Mouse (Mus musculus) MEL (cell line): ENCODE data around the gene Arid1a. TPM values are rescaled to one million over a fixed set of nuclear protein-coding genes. Genes with fewer than 3 reads are reported as not detected.

Experiments
- DNase-seq: peaks from one replicate; pipeline ENCODE4 v3.0.0; 2011; ENCODE audit warnings: low read depth, low spot score
- H3K27ac ChIP-seq: 2 replicates; pipeline ENCODE4 v1.5.1; 2012; ENCODE audit warnings: low read depth, mild to moderate bottlenecking, control low read depth, low read length, moderate library complexity; ENCODE audit not compliant: control insufficient read depth
- H3K27me3 ChIP-seq, 2 experiments: fragments of 150-350 bp in 1 of 2; sonication (generic) in 1 of 2; 2 replicates each; pipeline ENCODE4 v1.6.1; 2012; ENCODE audit warnings: low read length in 2 of 2, mild to moderate bottlenecking in 2 of 2, improper control_type of control experiment in 1 of 2, moderate library complexity in 1 of 2; ENCODE audit not compliant: insufficient read depth in 2 of 2, control insufficient read depth in 1 of 2
- H3K36me3 ChIP-seq, 2 experiments: 2 replicates each; pipeline ENCODE4 v1.6.1; 2012 to 2014; ENCODE audit warnings: low read length in 2 of 2, improper control_type of control experiment in 1 of 2, inconsistent platforms in 1 of 2, mild to moderate bottlenecking in 1 of 2; ENCODE audit not compliant: insufficient read depth in 2 of 2, control insufficient read depth in 1 of 2
- H3K4me1 ChIP-seq, 2 experiments: fragments of 150-350 bp in 1 of 2; sonication (generic) in 1 of 2; 2 replicates each; pipeline ENCODE4 v1.6.1; 2012; ENCODE audit warnings: low read length in 2 of 2, improper control_type of control experiment in 1 of 2, mild to moderate bottlenecking in 1 of 2; ENCODE audit not compliant: insufficient read depth in 2 of 2, control insufficient read depth in 1 of 2
- H3K4me3 ChIP-seq, 2 experiments: fragments of 150-350 bp in 1 of 2; sonication (generic) in 1 of 2; 2 replicates each; pipeline ENCODE4 v1.5.1; 2012; ENCODE audit warnings: low read depth in 2 of 2, low read length in 2 of 2, mild to moderate bottlenecking in 2 of 2, moderate library complexity in 2 of 2, control low read depth in 1 of 2, improper control_type of control experiment in 1 of 2; ENCODE audit not compliant: control insufficient read depth in 1 of 2, insufficient read depth in 1 of 2
- H3K79me2 ChIP-seq: 2 replicates; pipeline ENCODE4 v1.6.1; 2012; ENCODE audit warnings: mild to moderate bottlenecking, low read length, moderate library complexity; ENCODE audit not compliant: control insufficient read depth, poor library complexity, insufficient read depth
- H3K9ac ChIP-seq: 2 replicates; pipeline ENCODE4 v1.6.1; 2012; ENCODE audit warnings: low read depth, mild to moderate bottlenecking, control low read depth, low read length, moderate library complexity; ENCODE audit not compliant: control insufficient read depth, poor library complexity, severe bottlenecking
- H3K9me3 ChIP-seq: fragments of 150-350 bp; sonication (generic); replicated peaks from 2 replicates; pipeline ENCODE4 v1.6.1; 2012; ENCODE audit warnings: mild to moderate bottlenecking, low read length, improper control_type of control experiment, moderate library complexity; ENCODE audit not compliant: insufficient read depth
- EP300 ChIP-seq, 2 experiments: IDR thresholded peaks; 2 replicates each; pipeline ENCODE4 v1.6.1; 2011; ENCODE audit warnings: improper control_type of control experiment in 2 of 2, low read length in 2 of 2, low read depth in 1 of 2, mild to moderate bottlenecking in 1 of 2
- JUND ChIP-seq: IDR thresholded peaks from 2 replicates; pipeline ENCODE4 v1.6.1; 2011; ENCODE audit warnings: low read depth, mild to moderate bottlenecking, improper control_type of control experiment, low read length
- MAZ ChIP-seq: IDR thresholded peaks from 2 replicates; pipeline ENCODE4 v1.6.1; 2012; ENCODE audit warnings: low read depth, mild to moderate bottlenecking, inconsistent platforms, low read length, improper control_type of control experiment
- NRF1 ChIP-seq: IDR thresholded peaks from 2 replicates; pipeline ENCODE4 v1.6.1; 2014; ENCODE audit warnings: low read depth, mild to moderate bottlenecking, inconsistent platforms, low read length, improper control_type of control experiment, moderate library complexity; ENCODE audit not compliant: poor library complexity, insufficient read depth, severe bottlenecking
- POLR2A ChIP-seq, 2 experiments: IDR thresholded peaks; 2 replicates each; pipeline ENCODE4 v1.6.1; 2011 to 2012; ENCODE audit warnings: low read length in 2 of 2, mild to moderate bottlenecking in 2 of 2, control low read depth in 1 of 2, improper control_type of control experiment in 1 of 2, low read depth in 1 of 2, moderate library complexity in 1 of 2; ENCODE audit not compliant: control insufficient read depth in 1 of 2, insufficient read depth in 1 of 2, poor library complexity in 1 of 2
- POLR2AphosphoS2 ChIP-seq: IDR thresholded peaks from 2 replicates; pipeline ENCODE4 v1.6.1; 2011; ENCODE audit warnings: low read length, improper control_type of control experiment
- SIN3A ChIP-seq: IDR thresholded peaks from 2 replicates; pipeline ENCODE4 v1.6.1; 2012; ENCODE audit warnings: low read length, improper control_type of control experiment, inconsistent platforms
- USF1 ChIP-seq: IDR thresholded peaks from 2 replicates; pipeline ENCODE4 v1.6.1; 2014; ENCODE audit warnings: low read depth, mild to moderate bottlenecking, inconsistent platforms, low read length, improper control_type of control experiment, moderate library complexity
- polyA plus RNA-seq, 2 experiments: library from polyadenylated mRNA; stranded (reverse) in 1 of 2; unstranded in 1 of 2; fragments of >175 nt in 1 of 2; fragments of >200 nt in 1 of 2; gene quantifications; 2 replicates each; pipeline versions ENCODE4 v1.2.1 to v1.2.4; 2012; ENCODE audit warnings: low replicate concordance in 2 of 2, low read depth in 1 of 2; ENCODE audit not compliant: insufficient read length in 2 of 2, insufficient read depth in 1 of 2, missing spikeins in 1 of 2
- total RNA-seq: library from RNA; depleted of rRNA; stranded (reverse); fragments of 300-350 nt; gene quantifications from 2 replicates; pipeline ENCODE4 v1.2.3, GENCODE M21; 2012

Gene Arid1a
- total and polyA plus RNA-seq, 3 experiments, result 18.1 to 83.3 (median 70.6) TPM

DNA sequence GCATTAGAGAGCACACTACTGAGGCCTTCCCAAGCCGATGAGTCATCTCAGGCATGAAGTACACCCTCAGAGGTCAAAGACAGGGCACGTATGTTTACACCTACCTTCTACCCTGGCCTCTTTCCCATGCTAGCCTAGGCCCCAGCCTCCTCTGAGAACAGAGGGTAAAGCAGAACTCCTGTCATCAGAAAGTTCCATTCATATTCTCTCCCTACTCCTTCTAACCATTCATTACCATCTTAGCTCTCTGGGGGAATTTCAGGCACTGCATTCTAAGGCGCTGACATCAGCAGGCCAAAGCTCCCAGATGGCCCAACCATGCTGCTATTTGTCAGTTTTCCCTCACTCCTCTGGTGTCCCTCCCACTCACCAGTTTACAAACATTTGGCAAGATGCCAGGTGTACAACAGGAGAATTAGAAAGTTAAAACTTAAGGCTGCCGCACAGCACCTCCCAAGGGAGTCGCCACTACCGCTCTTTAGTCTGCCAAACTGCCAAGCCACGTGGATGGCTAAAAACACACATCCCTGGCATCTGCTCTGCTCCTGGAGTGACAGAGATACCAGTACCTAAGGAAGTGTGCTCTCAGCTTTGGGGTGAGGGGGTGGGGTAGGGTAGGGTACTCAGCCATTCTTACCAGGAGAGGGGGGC, 68.0 kb downstream of the Arid1a start:
- no peak overlapping the region for H3K9ac ChIP-seq
- peaks cover 0 to 42% of the 10 kb centered on the region in 2 experiments; a peak in 2 of 4 replicates for H3K36me3 ChIP-seq
- peak in 1 of 2 experiments; percentile 39; a peak in 1 of 4 replicates for TF ChIP-seq POLR2A (IDR thresholded peaks at IDR 0.05; ENCODE audit: control insufficient read depth in 1 of 2, insufficient read depth in 1 of 2, low read depth in 1 of 2, low read length in 2 of 2, poor library complexity in 1 of 2)
- TF ChIP-seq EP300 (IDR thresholded peaks at IDR 0.05; ENCODE audit: low read depth in 1 of 2, low read length in 2 of 2), result no peak
- peaks cover 1% of the 10 kb centered on the region; the same call in 1 of the 2 replicates for H3K79me2 ChIP-seq
- DNase-seq, result no peak
- no peaks in the 10 kb centered on the region for H3K27me3 ChIP-seq
- no peak overlapping the region for H3K27ac ChIP-seq
- no peak overlapping the region for H3K4me3 ChIP-seq
- no peaks in the 10 kb centered on the region for H3K4me1 ChIP-seq
- H3K9me3 ChIP-seq, result no peaks in the 10 kb centered on the region

DNA sequence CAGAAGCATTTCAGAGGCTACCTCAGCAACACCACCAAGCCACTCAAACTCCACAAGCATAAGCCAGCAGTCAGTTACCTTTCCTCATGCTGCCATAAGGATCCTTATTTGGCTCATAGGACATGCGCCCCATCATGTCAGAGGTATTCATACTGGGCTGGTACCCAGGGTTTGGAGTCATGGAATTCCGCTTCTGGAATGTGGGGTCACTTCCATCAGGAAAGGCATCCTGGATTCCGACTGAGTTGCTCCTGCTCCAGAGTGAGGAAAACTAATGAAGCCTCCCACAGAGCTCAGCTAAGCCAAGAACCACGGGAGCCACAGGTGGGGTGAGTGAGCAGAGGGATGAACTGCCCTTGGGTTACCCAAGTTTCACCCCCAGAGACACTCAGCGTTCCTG, 69.4 kb downstream of the Arid1a start:
- Histone ChIP-seq H3K9me3 (no peaks in the 10 kb centered on the region), H3K79me2 (peaks cover 1% of the 10 kb centered on the region; the same call in 1 of the 2 replicates), H3K4me1 (no peaks in the 10 kb centered on the region), H3K4me3 (no peak overlapping the region), H3K27ac (no peak overlapping the region), H3K9ac (no peak overlapping the region), H3K27me3 (no peaks in the 10 kb centered on the region), H3K36me3 (peaks cover 0 to 43% of the 10 kb centered on the region in 2 experiments; a peak in 2 of 4 replicates)
- TF ChIP-seq SIN3A, result no peak
- no peak for TF ChIP-seq USF1
- TF ChIP-seq JUND, result no peak
- TF ChIP-seq POLR2AphosphoS2, result 0 out of 2 replicates have a peak, but pooled peaks have one; percentile 0
- TF ChIP-seq MAZ, result no peak
- no peak for DNase-seq

DNA sequence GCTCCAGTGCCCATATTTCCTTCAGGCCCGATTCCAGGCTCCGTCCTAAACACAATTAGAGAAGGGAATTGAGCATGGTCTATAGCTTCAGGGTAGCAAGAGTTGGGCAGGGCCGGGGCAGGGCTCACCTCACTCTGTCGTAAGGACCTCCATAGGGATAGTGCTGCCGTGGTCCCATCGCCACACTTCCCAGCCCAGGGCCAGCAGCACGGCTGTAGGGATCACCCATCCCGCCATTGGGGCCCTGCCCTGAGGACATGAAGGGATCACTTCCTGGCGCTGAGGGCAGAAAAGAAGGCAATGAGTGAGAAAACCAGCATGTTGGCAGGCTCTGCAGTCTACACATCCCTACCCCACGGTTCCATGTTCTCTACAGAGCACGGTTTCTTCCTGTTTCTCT, 70.1 kb downstream of the Arid1a start:
- Histone ChIP-seq H3K27ac (no peak overlapping the region), H3K4me3 (no peak overlapping the region), H3K4me1 (no peaks in the 10 kb centered on the region), H3K9me3 (no peaks in the 10 kb centered on the region), H3K27me3 (no peaks in the 10 kb centered on the region), H3K36me3 (peaks cover 0 to 44% of the 10 kb centered on the region in 2 experiments; a peak in 2 of 4 replicates), H3K79me2 (peaks cover 3% of the 10 kb centered on the region; the same call in 1 of the 2 replicates), H3K9ac (no peak overlapping the region)
- TF ChIP-seq NRF1 (no peak), POLR2A (IDR thresholded peaks at IDR 0.05; ENCODE audit: control insufficient read depth in 1 of 2, insufficient read depth in 1 of 2, low read depth in 1 of 2, low read length in 2 of 2, poor library complexity in 1 of 2) (0 out of 4 replicates have a peak, but pooled peaks of 1 of the 2 experiments have one; percentile 1)
- no peak for DNase-seq
